Mouse (Mus musculus): ENCODE measurements at regions not wholly inside any gene's neighbourhood (a gene's known extent, or its start where the extent isn't known, plus 50 kb on each side); places are given as distances from the start of the nearest gene placed in this dataset.

GRCm38 (mm10) chr2:48398504-48398903, 415.4 kb upstream of the Acvr2a start:
- TF ChIP-seq CTCF (IDR thresholded peaks at IDR 0.05; ENCODE audit: borderline replicate concordance, insufficient read depth, low read depth, low read length): no peak
- TF ChIP-seq POLR2A (IDR thresholded peaks at IDR 0.05; ENCODE audit: borderline replicate concordance, insufficient read depth, low read length): no peak
